Mouse (Mus musculus): ENCODE results near the gene Ypel4. TPM values are rescaled to one million over a fixed set of nuclear protein-coding genes. Genes with fewer than 3 reads are reported as not detected.

The Ypel4 gene
- 2.1 and 2.3 TPM in 2 replicates for polyA plus RNA-seq (2012; rRNA removed)

DNA sequence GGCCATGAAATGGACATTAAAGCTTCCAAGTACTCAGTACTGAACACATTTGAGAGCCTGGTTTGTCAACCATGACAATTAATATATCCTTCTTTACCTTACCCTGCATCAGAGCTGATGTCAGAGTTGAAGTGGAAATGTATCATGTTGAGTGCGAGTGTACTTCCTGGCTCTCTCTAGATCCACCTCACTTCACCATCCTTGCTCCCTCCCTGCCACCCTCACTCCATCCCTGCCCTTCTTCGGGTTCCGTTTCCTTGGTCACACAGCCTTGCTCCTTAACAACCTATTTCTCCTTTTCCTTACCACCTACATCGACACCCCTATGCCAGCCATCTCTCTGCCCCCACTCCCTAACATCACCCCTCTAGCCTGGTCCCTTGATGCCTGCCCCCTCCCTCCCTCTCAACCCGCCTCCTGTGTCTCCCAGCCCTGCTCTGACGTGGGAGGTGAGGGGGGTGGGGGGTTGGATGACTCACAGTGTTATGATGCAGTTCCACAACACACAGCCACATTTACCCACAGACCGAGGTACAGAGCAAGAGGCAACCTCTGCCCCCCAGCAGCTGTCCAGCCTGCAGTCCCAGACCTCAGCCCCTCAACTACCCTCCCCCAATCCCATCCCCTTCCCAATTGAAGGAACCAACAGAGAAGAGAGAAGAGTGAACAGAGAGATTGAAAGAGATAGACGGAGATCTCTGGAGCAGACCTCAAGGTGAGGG is at the start of gene Ypel4:
Ypel4 (plus strand) TSS at position 480 of the 722 bp plus-strand sequence.

DNA sequence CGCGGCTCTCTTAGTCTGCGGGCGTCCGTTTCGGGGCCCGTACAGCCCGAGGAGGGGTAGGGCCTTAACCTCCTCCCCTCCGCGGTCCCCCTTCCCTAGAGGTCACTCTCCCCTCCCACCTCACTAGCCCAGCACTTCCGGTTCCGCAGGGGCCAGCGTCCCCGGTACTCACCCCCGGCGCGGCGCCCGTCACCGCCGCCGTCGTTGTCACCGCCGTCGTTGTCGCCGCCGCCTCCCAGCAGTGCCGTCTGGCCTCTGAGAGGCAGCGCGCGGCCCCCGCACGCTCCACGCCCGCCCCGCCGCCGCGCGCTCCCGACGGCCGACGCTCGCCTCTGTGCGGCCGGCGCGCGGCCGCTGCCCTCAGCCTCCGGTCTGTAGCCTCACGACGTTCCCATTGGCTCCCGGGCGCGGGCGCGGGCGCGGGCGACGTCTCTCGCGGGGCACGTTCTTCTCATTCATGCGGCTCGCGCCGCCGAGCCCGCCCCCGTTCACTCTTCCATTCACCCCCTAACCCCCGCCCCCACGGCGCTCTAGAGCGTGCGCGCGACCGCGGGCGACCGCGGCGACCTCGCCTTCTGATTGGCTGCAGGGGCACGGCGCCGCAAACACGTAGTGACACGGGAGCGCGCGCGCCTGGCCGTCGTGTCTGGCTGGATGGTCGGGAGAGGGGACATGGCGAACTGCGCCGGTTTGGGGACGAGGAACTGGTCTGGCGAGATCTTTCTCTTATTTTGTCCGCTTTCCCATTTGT is 18.9 kb upstream of the Ypel4 start, which contains the start of gene Zdhhc5:
Zdhhc5 (minus strand) TSS at position 370 of the 751 bp plus-strand sequence.

DNA sequence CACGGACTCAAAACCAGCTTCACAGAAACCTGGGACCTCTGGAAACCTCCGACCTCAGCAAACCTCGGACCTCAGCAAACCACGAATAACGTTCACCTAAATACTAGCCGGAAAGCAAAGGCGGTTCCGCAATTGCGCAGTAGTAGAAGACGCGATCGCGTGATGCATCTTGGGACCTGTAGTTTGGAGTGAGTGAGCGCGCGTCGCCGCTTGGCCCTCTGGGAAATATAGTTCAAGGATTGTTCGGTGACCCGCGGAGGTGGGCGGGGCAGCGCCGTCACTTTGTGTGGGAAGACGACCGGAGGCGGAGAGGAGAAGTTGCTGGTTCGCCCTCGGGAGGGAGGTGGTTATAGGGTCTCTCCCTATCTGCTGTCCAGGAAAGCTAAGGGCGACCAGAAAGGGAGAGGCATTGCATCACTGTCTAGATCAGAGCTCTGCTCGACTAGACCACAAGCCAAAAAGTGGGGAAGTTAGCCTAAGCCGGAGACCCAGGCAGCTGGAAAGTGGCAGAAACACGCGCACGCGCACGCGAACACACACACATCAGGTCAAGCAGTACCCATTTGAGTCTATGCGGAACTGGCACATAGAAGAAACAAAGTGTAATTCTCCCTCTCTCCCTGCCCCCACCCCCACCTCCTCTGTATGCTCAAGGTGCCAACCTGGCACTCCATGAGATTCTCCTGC is 6.5 kb upstream of the Ypel4 start, which contains the start of gene Clp1:
Clp1 (minus strand) TSS at position 179 of the 687 bp plus-strand sequence.

DNA sequence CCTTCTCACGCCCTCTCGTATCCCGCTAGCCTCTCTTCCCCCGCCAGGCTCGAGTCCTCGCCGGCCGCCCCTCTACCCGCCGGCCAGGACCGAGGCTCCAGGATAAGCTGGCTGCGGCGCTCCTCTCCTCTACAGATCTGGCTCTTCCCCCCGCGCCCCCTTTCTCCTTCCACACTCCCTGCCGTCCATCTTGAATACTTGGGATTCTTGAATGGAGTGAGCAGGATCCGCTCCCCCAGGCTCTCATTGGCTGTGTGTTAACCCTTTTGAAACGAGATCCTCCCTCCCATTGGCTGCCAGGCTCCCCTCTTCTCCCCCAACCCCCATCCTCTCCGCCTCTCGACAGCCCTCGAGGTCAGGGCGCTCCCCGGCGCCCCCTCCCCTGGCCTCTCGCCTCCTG is 9.7 kb downstream of the Ypel4 start, which contains the start of gene Gm19426:
Gm19426 (minus strand) TSS at position 95 of the 400 bp plus-strand sequence.

DNA sequence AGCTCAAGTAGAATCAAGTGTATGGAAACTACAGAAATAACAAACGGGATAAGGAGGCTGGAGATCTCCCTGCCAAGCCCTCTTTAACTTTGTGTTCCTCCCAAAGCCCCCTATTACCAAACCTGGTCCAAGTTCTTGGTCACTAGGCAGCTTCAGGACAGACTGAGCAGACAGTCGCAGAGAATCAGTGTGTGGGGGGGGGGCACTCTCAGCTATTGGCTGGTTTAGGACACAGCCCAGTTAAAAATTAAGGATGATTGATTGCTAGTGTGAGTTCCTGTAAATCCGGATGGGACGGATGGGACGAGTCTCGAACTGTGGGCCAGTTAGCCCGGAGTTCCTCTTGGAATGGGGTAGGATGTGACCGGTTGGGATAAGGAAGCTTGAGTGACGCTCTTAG is 41.4 kb downstream of the Ypel4 start, which contains the start of gene Serping1:
Serping1 (minus strand) TSS at position 204 of the 400 bp plus-strand sequence.

Other genes starting within 250 kb of the Ypel4 start
- gene Ctnnd1, start 83.3 kb upstream of the Ypel4 start, polyA plus RNA-seq (2012; rRNA removed) = 14.4 and 24.0 TPM in 2 replicates
- not detected in 2 replicates for gene Btbd18, start 75.0 kb upstream of the Ypel4 start, polyA plus RNA-seq (2012; rRNA removed)
- gene Selenoh, start 63.3 kb upstream of the Ypel4 start, polyA plus RNA-seq (2012; rRNA removed) = 22.8 and 39.0 TPM in 2 replicates
- gene Gm28635, start 56.0 kb upstream of the Ypel4 start, polyA plus RNA-seq (2012; rRNA removed) = not detected in 2 replicates
- gene Med19, start 55.7 kb upstream of the Ypel4 start, polyA plus RNA-seq (2012; rRNA removed) = 3.5 and 4.1 TPM in 2 replicates
- 32.9 and 35.4 TPM in 2 replicates for gene Tmx2, start 54.9 kb upstream of the Ypel4 start, polyA plus RNA-seq (2012; rRNA removed)
- gene Zdhhc5, start 18.9 kb upstream of the Ypel4 start, polyA plus RNA-seq (2012; rRNA removed) = 22.6 and 27.1 TPM in 2 replicates
- gene Clp1, start 6.7 kb upstream of the Ypel4 start, polyA plus RNA-seq (2012; rRNA removed) = 3.3 and 4.6 TPM in 2 replicates
- gene Gm19426, start 9.6 kb downstream of the Ypel4 start, polyA plus RNA-seq (2012; rRNA removed) = 0.25 and 0.49 TPM in 2 replicates
- gene Serping1, start 41.4 kb downstream of the Ypel4 start, polyA plus RNA-seq (2012; rRNA removed) = 128 and 145 TPM in 2 replicates
- 6.0 and 6.2 TPM in 2 replicates for gene Ube2l6, start 64.8 kb downstream of the Ypel4 start, polyA plus RNA-seq (2012; rRNA removed)
- 0.66 and 1.2 TPM in 2 replicates for gene Smtnl1, start 88.6 kb downstream of the Ypel4 start, polyA plus RNA-seq (2012; rRNA removed)
- 10.0 and 11.9 TPM in 2 replicates for gene Timm10, start 92.9 kb downstream of the Ypel4 start, polyA plus RNA-seq (2012; rRNA removed)
- gene Slc43a1, start 104.8 kb downstream of the Ypel4 start, polyA plus RNA-seq (2012; rRNA removed) = 1.2 and 1.4 TPM in 2 replicates
- 2.2 and 3.4 TPM in 2 replicates for gene Rtn4rl2, start 152.7 kb downstream of the Ypel4 start, polyA plus RNA-seq (2012; rRNA removed)
- gene Slc43a3, start 202.5 kb downstream of the Ypel4 start, polyA plus RNA-seq (2012; rRNA removed) = 11.1 and 18.0 TPM in 2 replicates
- gene Prg2, start 246.4 kb downstream of the Ypel4 start, polyA plus RNA-seq (2012; rRNA removed) = 0.32 TPM in 1 of 2 replicates, not detected in the other